Mouse (Mus musculus): Measurements from ENCODE around the gene Cgnl1.

GRCm38 (mm10) chr9:71679103-71679815, 92.1 kb downstream of the Cgnl1 start:
- TF ChIP-seq CTCF (IDR thresholded peaks at IDR 0.05; ENCODE audit: control insufficient read depth, insufficient read depth, insufficient replicate concordance, low read depth, low read length) (no peak), POLR2A (IDR thresholded peaks at IDR 0.05; ENCODE audit: control insufficient read depth, low read depth, low read length) (no peak)

All from testis, adult 2 months (tissue).